In the genomic region with DNA sequence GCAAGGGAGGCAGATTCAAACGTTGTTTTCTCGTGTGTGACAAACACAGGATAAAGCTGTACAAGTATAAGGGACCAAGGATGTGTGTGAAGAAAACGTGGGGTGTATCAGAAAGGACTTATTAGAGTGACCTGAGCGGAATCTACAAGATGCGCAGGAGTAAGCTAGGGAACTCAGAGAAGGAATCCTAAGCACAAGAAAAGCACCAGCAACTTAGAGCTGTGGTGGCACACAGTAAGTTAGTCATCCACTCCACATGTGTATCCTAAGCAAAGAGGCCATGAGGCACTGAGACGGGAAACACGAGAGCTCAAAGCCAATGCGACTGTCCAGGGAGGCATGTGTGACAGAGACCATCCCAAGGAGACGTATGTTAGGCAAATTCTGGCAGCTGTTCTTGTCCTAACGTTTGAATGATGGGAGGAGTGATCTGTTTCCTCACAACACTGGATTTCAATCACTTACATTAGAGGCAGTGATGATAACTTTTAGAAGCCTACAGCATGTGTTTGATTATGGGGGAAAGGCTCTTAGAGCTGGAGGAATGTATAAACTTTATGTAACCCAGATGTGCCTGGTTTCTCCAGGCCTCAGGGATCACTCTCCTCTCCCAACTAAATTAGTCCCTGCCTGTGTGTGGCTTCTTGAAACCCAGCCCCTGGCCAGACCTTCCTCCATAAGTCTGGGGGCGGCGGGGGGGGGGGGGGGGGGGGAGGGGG, we compare ENCODE assay signal across 17 mouse cellular contexts. TPM values are rescaled to one million over a fixed set of nuclear protein-coding genes. Genes with fewer than 3 reads are reported as not detected.
DNase-seq lines count a peak whose midpoint lies in the region; ATAC-seq and TF ChIP-seq lines count a peak whose summit lies in the region.
"Had no signal": no experiment of that assay in that cellular context is flagged by ENCODE, and none has a peak within 500 bp of the region (broad histone marks: within the 10 kb centered on the region; RNA-seq: fewer than 3 reads in every experiment).

No protein-coding gene starts in this region.

- no peak overlapping the region for H3K4me2 ChIP-seq in hindbrain, embryonic 13.5 days
- no peak overlapping the region for H3K4me2 ChIP-seq in hindbrain, embryonic 16.5 days (ENCODE audit: low read length)
- H3K4me2 ChIP-seq: liver, embryonic 15.5 days had no signal

- WGBS in hindbrain, embryonic 13.5 days = 61% methylated on average over 10 of the region's 12 CpGs
- WGBS in hindbrain, embryonic 16.5 days = 58% methylated on average over 10 of the region's 12 CpGs

- H3K27me3 ChIP-seq in hindbrain, embryonic 13.5 days = no peaks in the 10 kb centered on the region
- no peaks in the 10 kb centered on the region for H3K27me3 ChIP-seq in hindbrain, embryonic 16.5 days (replicated peaks; ENCODE audit: control insufficient read depth, insufficient read depth, low read length)
- H3K27me3 ChIP-seq: liver, embryonic 15.5 days had no signal

- H3K27ac ChIP-seq in hindbrain, embryonic 13.5 days = no peak overlapping the region
- no peak overlapping the region for H3K27ac ChIP-seq in hindbrain, embryonic 16.5 days (ENCODE audit: low read depth, low read length)
- peak overlapping the region; percentile 8 for H3K27ac ChIP-seq in embryonic fibroblast, embryonic 13.5 days (ENCODE audit: insufficient read depth, low read length)
- H3K27ac ChIP-seq: layer of hippocampus, adult 2 months; liver, embryonic 15.5 days had no signal

- 0 out of 2 replicates have a peak overlapping the region, but pooled peaks have one; percentile 8 for H3K9ac ChIP-seq in hindbrain, embryonic 13.5 days
- no peak overlapping the region for H3K9ac ChIP-seq in hindbrain, embryonic 16.5 days (ENCODE audit: low read depth, low read length)
- H3K9ac ChIP-seq: liver, embryonic 15.5 days had no signal

- no peaks in the 10 kb centered on the region for H3K9me3 ChIP-seq in hindbrain, embryonic 13.5 days
- no peaks in the 10 kb centered on the region for H3K9me3 ChIP-seq in hindbrain, embryonic 16.5 days (ENCODE audit: control insufficient read depth, low read length)
- H3K9me3 ChIP-seq: G1E; liver, embryonic 15.5 days had no signal

- no peak overlapping the region for H3K4me3 ChIP-seq in hindbrain, embryonic 13.5 days
- no peak overlapping the region for H3K4me3 ChIP-seq in hindbrain, embryonic 16.5 days (ENCODE audit: low read length)
- no peak overlapping the region for H3K4me3 ChIP-seq in embryonic fibroblast, embryonic 13.5 days (ENCODE audit: insufficient read depth, low read length)
- H3K4me3 ChIP-seq: layer of hippocampus, adult 2 months; liver, embryonic 15.5 days had no signal

- no peak for ATAC-seq in hindbrain, embryonic 13.5 days (ENCODE audit: low FRiP score)
- ATAC-seq in hindbrain, embryonic 16.5 days = no peak

- peaks cover 13% of the 10 kb centered on the region for H3K4me1 ChIP-seq in hindbrain, embryonic 13.5 days (replicated peaks)
- H3K4me1 ChIP-seq in hindbrain, embryonic 16.5 days (ENCODE audit: control insufficient read depth, insufficient read depth, low read depth, low read length) = peaks cover 11% of the 10 kb centered on the region
- peaks cover 7% of the 10 kb centered on the region; the same call in 1 of the 2 replicates for H3K4me1 ChIP-seq in embryonic fibroblast, embryonic 13.5 days (ENCODE audit: control insufficient read depth, insufficient read depth, low read length)

- no peak for TF ChIP-seq CTCF in embryonic fibroblast, embryonic 13.5 days (IDR thresholded peaks at IDR 0.05; ENCODE audit: borderline replicate concordance, insufficient read depth, low read length)

- TF ChIP-seq POLR2A in embryonic fibroblast, embryonic 13.5 days (IDR thresholded peaks at IDR 0.05; ENCODE audit: low read depth, low read length) = no peak

- H3K36me3 ChIP-seq in hindbrain, embryonic 13.5 days = peaks cover 3% of the 10 kb centered on the region; the same call in 1 of the 2 replicates
- H3K36me3 ChIP-seq in hindbrain, embryonic 16.5 days (ENCODE audit: control insufficient read depth, insufficient read depth, low read length) = peaks cover 3% of the 10 kb centered on the region; the same call in 1 of the 2 replicates

- peak; percentile 56 for DNase-seq in embryo, embryonic 10 days (ENCODE audit: low spot score)
- peak; percentile 67 for DNase-seq in mesoderm, embryonic 11.5 days (ENCODE audit: low read depth, low spot score)
- no peak for DNase-seq in spleen, postnatal 14 days (ENCODE audit: low spot score in 2 of 2)
- no peak for DNase-seq in lung, postnatal 4 days
- no peak for DNase-seq in kidney, postnatal 10 days
- DNase-seq: cerebellum, adult 8-10 months; kidney, adult 2 months; thymus, adult 2 months had no signal

RNA-seq across cellular contexts. Expression of a gene that starts 2.3 kb away (rescaled TPM):
- polyA plus RNA-seq in hindbrain, embryonic 13.5 days (2015; fragmentation: Nextera tagmentation; extraction: Ambion mirVana) = 21.6 and 23.8 TPM in 2 replicates
- polyA plus RNA-seq in hindbrain, embryonic 16.5 days (2015; fragmentation: Nextera tagmentation; extraction: Ambion mirVana) = 14.9 and 21.5 TPM in 2 replicates
- 13.3 and 16.6 TPM in 2 replicates for polyA plus RNA-seq in embryonic fibroblast, embryonic 13.5 days (2011; ENCODE audit: insufficient read length, low read depth, missing spikeins)

RNA-seq across cellular contexts. Expression of a gene that starts 33.1 kb away (rescaled TPM):
- 0.23 TPM in 1 of 2 replicates, not detected in the other for polyA plus RNA-seq in hindbrain, embryonic 13.5 days (2015; fragmentation: Nextera tagmentation; extraction: Ambion mirVana)
- not detected in 2 replicates for polyA plus RNA-seq in hindbrain, embryonic 16.5 days (2015; fragmentation: Nextera tagmentation; extraction: Ambion mirVana)
- not detected in 2 replicates for polyA plus RNA-seq in embryonic fibroblast, embryonic 13.5 days (2011; ENCODE audit: insufficient read length, low read depth, missing spikeins)
- polyA plus RNA-seq: C2C12; frontal cortex, adult 2 months; G1E; heart, embryonic 16.5 days; kidney, adult 2 months; liver, embryonic 15.5 days; thymus, adult 2 months had no signal

RNA-seq across cellular contexts. Expression of a gene that starts 44.8 kb away (rescaled TPM):
- polyA plus RNA-seq in hindbrain, embryonic 13.5 days (2015; fragmentation: Nextera tagmentation; extraction: Ambion mirVana) = not detected in 2 replicates
- polyA plus RNA-seq in hindbrain, embryonic 16.5 days (2015; fragmentation: Nextera tagmentation; extraction: Ambion mirVana) = 0.10 and 0.16 TPM in 2 replicates
- polyA plus RNA-seq in embryonic fibroblast, embryonic 13.5 days (2011; ENCODE audit: insufficient read length, low read depth, missing spikeins) = not detected in 2 replicates
- polyA plus RNA-seq: C2C12; G1E; heart, embryonic 16.5 days; kidney, adult 2 months; liver, embryonic 15.5 days; thymus, adult 2 months had no signal

Comparison
In these comparisons a context has a peak if more than half of its experiments do, and no peak if none do; other contexts are left out.
1. DNase-seq: peak in embryo, embryonic 10 days (single experiment) and mesoderm, embryonic 11.5 days (single experiment); none in spleen, postnatal 14 days (0 of 2), lung, postnatal 4 days (0 of 2) and kidney, postnatal 10 days (single experiment).